Mouse (Mus musculus) liver, postnatal 0 days (tissue): Measurements from ENCODE around the gene Zrsr1. TPM values are rescaled to one million over a fixed set of nuclear protein-coding genes. Genes with fewer than 3 reads are reported as not detected.

Experiments
- ATAC-seq: fragments of 200-750 bp; cut with Nextera tagmentation; 2 replicates; pipeline ENCODE4 v1.8.0; 2017; ENCODE audit warnings: mild to moderate bottlenecking, moderate library complexity
- DNase-seq: peaks from one replicate; pipeline ENCODE4 v3.0.0-alpha.2; 2016
- H3K27ac ChIP-seq: fragments of 300-500 bp; sonication (generic); 2 replicates; pipeline ENCODE4 v1.5.1; 2014; ENCODE audit warnings: antibody characterized with exemption, moderate library complexity, mild to moderate bottlenecking, low read depth
- H3K27me3 ChIP-seq: fragments of 300-500 bp; sonication (generic); 2 replicates; pipeline ENCODE4 v1.6.1; 2014; ENCODE audit warnings: low read length, control low read depth, mixed read lengths; ENCODE audit not compliant: insufficient read depth
- H3K36me3 ChIP-seq: fragments of 300-500 bp; sonication (generic); replicated peaks from 2 replicates; pipeline ENCODE4 v1.6.1; 2014; ENCODE audit warnings: mild to moderate bottlenecking, control low read depth, low read length, moderate library complexity, mixed read lengths; ENCODE audit not compliant: insufficient read depth
- H3K4me1 ChIP-seq: fragments of 300-500 bp; sonication (generic); 2 replicates; pipeline ENCODE4 v1.6.1; 2014; ENCODE audit warnings: antibody characterized with exemption, mild to moderate bottlenecking, control low read depth; ENCODE audit not compliant: insufficient read depth
- H3K4me2 ChIP-seq: fragments of 300-500 bp; sonication (generic); 2 replicates; pipeline ENCODE4 v1.6.1; 2014; ENCODE audit warnings: low read depth, mild to moderate bottlenecking, low read length, moderate library complexity, mixed read lengths
- H3K4me3 ChIP-seq: fragments of 300-500 bp; sonication (generic); 2 replicates; pipeline ENCODE4 v1.5.1; 2014; ENCODE audit warnings: low read depth, low read length
- H3K9ac ChIP-seq: fragments of 300-500 bp; sonication (generic); replicated peaks from 2 replicates; pipeline ENCODE4 v1.6.1; 2014; ENCODE audit warnings: mild to moderate bottlenecking, moderate library complexity
- H3K9me3 ChIP-seq: fragments of 300-500 bp; sonication (generic); 2 replicates; pipeline ENCODE4 v1.6.1; 2016; ENCODE audit warnings: mild to moderate bottlenecking, control low read depth, low read length, mixed read lengths
- CTCF ChIP-seq: sonication (generic); IDR thresholded peaks from 2 replicates; pipeline ENCODE4 v1.5.1; 2016; ENCODE audit warnings: antibody characterized with exemption, low read depth
- EP300 ChIP-seq: IDR thresholded peaks from 2 replicates; pipeline ENCODE4 v1.6.1; 2016; ENCODE audit warnings: antibody characterized with exemption, low read depth, mild to moderate bottlenecking
- WGBS: fragments of 180-500 bp; shearing (Covaris S2); extraction: QIAGEN DNeasy Blood & Tissue Kit; methylation state at CpG from one replicate; pipeline ENCODE4 v1.1.7; 2014; ENCODE audit not compliant: insufficient replicate concordance; 5-methylcytosine and 5-hydroxymethylcytosine counted together
- polyA plus RNA-seq: library from polyadenylated mRNA; unstranded; fragments of >200 nt; fragmentation: Nextera tagmentation; extraction: Ambion mirVana; gene quantifications from 2 replicates; pipeline ENCODE4 v1.2.1, GENCODE M21; 2015

Gene Zrsr1
- polyA plus RNA-seq, 1 experiment from 2014 or later: 1.5 TPM

GRCm38 (mm10) chr11:23020841-23021240, 49.0 kb downstream of the Zrsr1 start:
- WGBS: 87% methylated on average over 14 of the region's 14 CpGs
- Histone ChIP-seq H3K27ac (no peak overlapping the region), H3K27me3 (no peaks in the 10 kb centered on the region), H3K36me3 (no peaks in the 10 kb centered on the region), H3K4me2 (no peak overlapping the region), H3K9me3 (no peaks in the 10 kb centered on the region), H3K4me1 (no peaks in the 10 kb centered on the region), H3K9ac (no peak overlapping the region), H3K4me3 (no peak overlapping the region)
- ATAC-seq (no peak), DNase-seq (no peak)
- TF ChIP-seq CTCF (no peak), EP300 (no peak)

GRCm38 (mm10) chr11:23023155-23023554, 51.4 kb downstream of the Zrsr1 start:
- ATAC-seq (no peak), DNase-seq (no peak)
- TF ChIP-seq EP300: no peak
- TF ChIP-seq CTCF: no peak
- Histone ChIP-seq H3K4me3 (no peak overlapping the region), H3K36me3 (no peaks in the 10 kb centered on the region), H3K27me3 (no peaks in the 10 kb centered on the region), H3K9ac (no peak overlapping the region), H3K9me3 (no peaks in the 10 kb centered on the region), H3K4me1 (no peaks in the 10 kb centered on the region), H3K27ac (no peak overlapping the region), H3K4me2 (no peak overlapping the region)
- WGBS: 76% methylated on average over 2 of the region's 2 CpGs

- DNase-seq (no peak), ATAC-seq (no peak)
- 46% methylated on average over 3 of the region's 3 CpGs for WGBS
- H3K27me3 ChIP-seq: no peaks in the 10 kb centered on the region
- TF ChIP-seq EP300 (no peak), CTCF (no peak)
- no peak overlapping the region for H3K27ac ChIP-seq
- no peak overlapping the region for H3K4me3 ChIP-seq
- no peaks in the 10 kb centered on the region for H3K9me3 ChIP-seq
- H3K4me2 ChIP-seq: no peak overlapping the region
- no peaks in the 10 kb centered on the region for H3K36me3 ChIP-seq
- no peak overlapping the region for H3K9ac ChIP-seq
- no peaks in the 10 kb centered on the region for H3K4me1 ChIP-seq
These were observed 52.4 kb downstream of the Zrsr1 start for GRCm38 (mm10) chr11:23024169-23024568.

Other genes starting within 250 kb of the Zrsr1 start
- gene B3gnt2, start 111.0 kb upstream of the Zrsr1 start, polyA plus RNA-seq: 10.0 and 10.8 TPM in 2 replicates
- gene Gm28048, start 10.1 kb downstream of the Zrsr1 start, polyA plus RNA-seq: 11.7 and 13.0 TPM in 2 replicates
- 157 and 160 TPM in 2 replicates for gene Commd1, start 10.4 kb downstream of the Zrsr1 start, polyA plus RNA-seq
- gene Cct4, start 18.5 kb downstream of the Zrsr1 start, polyA plus RNA-seq: 84.3 and 86.6 TPM in 2 replicates
- gene Fam161a, start 35.5 kb downstream of the Zrsr1 start, polyA plus RNA-seq: 1.5 and 1.6 TPM in 2 replicates